Mouse (Mus musculus) right cerebral cortex, postnatal 4 days (tissue): Measurements from ENCODE around the gene B130006D01Rik.

Experiments
- DNase-seq: peaks from one replicate; pipeline ENCODE4 v3.0.0-alpha.2; 2022

The B130006D01Rik gene

GRCm38 (mm10) chr11:95723287-95723686 lies at the start of gene B130006D01Rik:
Gene B130006D01Rik, plus strand, starts transcription at chr11:95723587.
- DNase-seq: no peak

GRCm38 (mm10) chr11:95675498-95675897 lies 47.9 kb upstream of the B130006D01Rik start:
- no peak for DNase-seq

- DNase-seq: peak; percentile 76
Observed at GRCm38 (mm10) chr11:95676307-95676706, 47.1 kb upstream of the B130006D01Rik start.

DNA sequence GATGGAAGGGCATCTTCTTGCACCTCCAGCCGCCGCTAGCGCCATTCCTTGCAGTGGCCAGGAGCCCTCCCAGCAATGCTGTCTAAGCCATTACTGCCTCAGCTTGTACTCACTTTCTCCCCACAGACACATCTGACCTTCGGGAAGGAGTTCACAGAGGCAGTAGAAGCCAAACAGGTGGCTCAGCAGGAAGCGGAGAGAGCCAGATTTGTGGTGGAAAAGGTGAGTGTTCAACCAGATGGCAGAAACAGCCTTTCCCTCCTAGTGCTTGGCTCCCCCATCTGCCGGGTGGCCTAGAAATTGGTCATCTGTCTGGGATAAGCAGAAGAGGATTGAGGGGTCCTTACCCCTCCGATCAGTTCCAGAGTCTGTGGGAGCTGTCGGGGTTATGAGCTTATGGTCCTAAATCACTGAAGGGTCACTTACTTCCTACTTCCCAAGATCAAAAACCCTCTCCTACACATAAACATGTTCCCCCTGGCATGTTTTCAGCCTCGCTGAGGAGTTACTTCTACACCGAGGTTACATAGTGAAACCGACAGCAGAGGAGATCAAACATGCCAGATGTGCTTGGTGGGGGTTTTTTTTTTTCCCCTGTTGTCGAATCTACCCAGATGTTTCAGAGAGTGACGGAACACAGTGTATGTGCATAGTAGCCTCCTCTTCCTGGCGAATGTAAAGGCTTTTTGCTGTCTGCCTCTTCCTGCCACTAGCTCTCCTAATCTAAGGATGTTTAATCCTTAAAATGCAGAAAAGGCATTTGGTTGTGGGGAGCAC lies 45.3 kb upstream of the B130006D01Rik start:
- DNase-seq: no peak

DNA sequence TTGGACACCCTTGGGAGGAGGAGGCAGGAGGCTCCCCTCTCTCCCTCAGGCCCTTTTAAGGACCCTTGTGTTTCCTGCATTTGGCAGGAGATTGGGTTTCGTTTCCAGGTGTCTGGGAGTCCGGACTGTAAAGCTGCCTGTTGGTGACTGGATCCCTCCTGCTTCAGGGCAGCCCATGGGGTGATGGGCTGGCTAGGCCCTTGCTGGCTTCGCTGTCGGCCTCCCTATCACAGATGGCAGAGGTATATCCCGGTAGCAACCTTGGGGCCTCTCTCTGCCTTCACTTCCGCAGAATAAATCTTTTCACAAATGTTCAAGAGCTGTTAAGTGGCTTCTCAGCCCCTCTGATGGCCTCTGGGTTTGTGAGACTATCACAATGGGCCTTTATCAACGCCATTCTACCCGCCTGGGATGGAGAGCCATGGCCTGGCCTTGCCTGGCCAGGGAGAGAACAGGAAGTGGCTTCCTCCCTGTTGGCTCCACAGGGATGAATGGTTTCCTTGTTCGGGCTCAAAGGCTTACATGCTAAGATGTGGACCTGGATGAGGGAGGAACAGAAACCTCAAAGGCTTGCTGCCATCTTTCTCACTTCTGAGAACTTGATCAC lies 41.3 kb upstream of the B130006D01Rik start:
- no peak for DNase-seq

GRCm38 (mm10) chr11:95682946-95683345 lies 40.4 kb upstream of the B130006D01Rik start:
- no peak for DNase-seq

- peak; percentile 63 for DNase-seq
Observed at GRCm38 (mm10) chr11:95686031-95686430, 37.4 kb upstream of the B130006D01Rik start.

- DNase-seq: no peak
Observed at GRCm38 (mm10) chr11:95687084-95687656, 36.2 kb upstream of the B130006D01Rik start.

DNA sequence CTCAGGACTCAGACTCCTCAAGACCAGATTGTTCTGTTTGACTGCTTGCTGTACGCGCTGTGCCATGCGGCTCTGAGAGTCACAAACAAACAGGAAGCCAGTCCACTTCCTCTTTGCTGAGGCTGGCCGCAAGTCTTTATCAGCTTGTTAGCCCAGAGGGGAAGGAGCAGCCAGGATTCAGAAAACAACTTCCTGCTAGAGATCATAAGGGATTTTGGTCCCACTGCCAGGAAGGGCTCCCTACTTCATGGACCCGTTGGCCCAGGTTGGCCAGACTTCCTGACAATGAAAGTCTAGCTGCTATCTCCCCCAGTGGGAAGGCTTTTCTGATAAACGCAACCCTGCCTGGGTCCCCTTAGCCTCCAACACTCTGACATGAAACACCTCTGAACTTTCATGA lies 34.9 kb upstream of the B130006D01Rik start:
- DNase-seq: no peak

DNA sequence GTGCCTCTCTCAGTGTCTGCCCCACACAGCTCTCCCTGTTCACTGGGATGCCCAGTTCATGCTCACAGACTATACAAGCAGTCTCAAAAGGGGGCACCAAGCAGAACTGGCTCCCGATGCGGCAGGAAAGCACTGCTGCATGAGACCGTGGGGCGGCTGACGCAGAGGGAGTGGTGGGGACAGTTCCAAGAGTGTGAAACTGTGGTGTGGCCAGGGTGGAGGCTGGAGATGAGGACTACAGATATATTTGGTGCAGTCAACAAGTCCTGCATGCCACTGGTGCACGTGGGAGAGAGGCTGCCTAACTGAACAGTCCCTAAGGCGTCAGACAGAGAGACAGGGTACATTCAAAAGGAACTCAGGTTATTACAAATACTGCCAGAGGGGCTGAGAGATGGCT lies 34.4 kb upstream of the B130006D01Rik start:
- no peak for DNase-seq

DNA sequence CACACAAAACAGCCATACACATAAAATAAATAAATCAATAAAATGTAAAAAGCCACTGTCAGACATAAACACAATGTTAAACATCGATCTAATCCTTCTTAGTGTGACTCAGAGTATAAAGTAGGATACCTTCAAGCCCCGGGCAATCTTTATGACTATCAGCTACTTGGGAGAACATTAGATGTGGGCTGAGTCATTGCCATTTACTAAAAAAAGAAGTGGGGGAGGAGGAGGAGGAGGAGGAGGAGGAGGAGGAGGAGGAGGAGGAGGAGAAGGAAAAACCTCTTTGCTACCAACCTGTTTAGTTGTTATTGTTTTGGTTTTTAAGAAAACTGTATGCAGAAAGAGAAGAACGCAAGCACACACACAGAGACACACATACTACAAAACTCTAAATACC lies 33.8 kb upstream of the B130006D01Rik start:
- DNase-seq: no peak

DNA sequence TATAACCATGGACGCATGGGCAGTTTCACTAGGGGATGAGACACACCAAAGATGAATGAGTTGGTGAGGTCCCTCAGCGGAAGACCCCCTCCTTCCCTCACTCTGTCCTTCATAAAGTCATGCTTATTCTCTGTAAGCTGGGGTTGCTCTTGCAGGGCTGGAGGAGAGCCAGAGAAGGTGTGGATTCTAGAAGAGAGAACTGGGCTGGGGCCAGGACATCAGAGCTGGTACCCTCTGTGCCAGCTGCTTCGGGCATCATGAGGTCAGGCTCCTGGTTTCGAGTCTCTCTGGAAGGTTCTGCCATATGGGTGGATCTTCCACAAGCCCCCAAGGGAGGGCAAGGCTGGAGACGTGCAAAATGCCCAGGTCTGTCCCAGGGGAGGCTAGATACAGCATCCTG lies 24.8 kb upstream of the B130006D01Rik start:
- DNase-seq: no peak

- no peak for DNase-seq
Observed at GRCm38 (mm10) chr11:95700778-95701739, 22.3 kb upstream of the B130006D01Rik start.

DNA sequence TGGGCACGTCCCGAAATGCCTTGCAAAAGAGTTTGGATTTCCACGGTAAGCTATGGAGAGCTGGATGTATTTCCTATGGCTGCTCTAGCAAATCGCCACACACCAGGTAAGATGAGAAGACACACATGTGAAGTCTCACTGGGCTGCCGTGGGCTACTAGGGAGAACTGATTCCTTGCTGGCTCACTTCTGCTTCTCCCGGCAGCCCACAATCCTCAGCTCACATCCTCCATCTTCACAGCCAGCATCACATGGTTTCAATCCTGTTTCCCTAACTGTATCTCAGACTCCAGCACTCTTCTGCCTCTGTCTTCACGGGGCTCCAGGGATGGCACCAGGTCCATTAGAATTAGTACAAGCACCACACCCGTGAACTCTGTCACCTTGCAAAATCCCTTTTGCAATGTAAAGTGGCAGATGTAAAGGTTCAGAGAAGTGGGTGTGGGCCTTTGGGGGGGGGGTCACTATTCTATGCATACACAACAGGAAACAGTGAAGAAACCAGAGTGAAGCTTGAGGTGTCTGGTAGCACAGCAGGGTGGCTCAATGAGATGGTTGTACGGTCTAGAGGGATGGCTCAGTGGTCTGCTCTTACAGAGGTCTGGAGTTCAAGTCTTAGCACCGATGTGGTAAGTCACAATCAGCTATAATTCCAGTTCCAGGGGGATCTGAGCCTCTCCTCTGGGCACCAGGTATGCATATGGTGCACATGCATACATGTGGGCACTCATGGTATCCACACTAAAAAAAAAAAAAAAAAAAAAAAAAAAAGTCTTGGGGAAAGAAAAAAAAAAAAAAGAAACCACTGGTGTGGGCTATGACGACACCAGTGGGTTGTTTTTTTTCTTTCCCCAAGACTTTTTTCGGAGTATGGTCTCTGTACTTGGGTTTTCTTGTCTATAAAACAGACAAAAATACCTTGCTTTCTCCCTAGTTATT lies 19.1 kb upstream of the B130006D01Rik start:
- DNase-seq: no peak

- no peak for DNase-seq
Observed at GRCm38 (mm10) chr11:95704970-95705330, 18.4 kb upstream of the B130006D01Rik start.

DNA sequence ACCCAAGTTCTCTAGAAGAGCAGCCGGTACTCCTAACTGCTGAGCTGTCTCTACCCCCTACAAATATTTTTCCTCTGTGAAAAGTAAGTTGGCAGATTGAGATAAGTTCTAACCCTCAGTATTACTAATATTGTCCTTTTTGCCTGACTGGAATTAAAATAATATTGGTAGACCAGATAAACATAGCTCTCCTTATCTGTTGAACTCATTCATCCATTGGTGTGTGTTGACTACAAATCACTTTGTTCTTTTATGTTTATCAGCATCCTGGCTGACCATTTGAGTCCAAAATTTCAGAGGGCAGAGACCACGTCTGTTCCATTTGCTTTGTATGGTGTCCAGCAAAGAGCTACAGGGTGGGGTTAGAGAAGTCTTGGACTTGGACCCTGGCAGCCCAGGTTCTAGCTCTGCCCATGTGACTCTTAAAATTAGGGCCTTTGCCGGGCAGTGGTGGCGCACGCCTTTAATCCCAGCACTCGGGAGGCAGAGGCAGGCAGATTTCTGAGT lies 13.8 kb upstream of the B130006D01Rik start:
- DNase-seq: no peak

DNA sequence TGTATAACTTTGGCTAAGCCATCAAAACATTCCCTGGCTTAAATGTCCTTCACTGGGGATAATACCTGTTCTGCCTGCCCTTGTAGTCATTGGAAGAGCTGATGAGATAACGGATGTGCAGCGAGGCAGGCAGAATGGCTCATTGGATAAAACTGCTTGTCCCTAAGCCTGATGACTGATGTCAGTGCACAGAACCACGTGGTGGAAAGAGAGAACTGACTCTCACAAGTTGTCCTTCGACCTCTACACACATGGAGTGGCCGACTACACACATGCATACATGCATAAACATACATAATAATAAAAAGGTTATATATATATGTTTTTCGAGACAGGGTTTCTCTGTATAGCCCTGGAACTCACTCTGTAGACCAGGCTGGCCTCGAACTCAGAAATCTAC lies 12.9 kb upstream of the B130006D01Rik start:
- no peak for DNase-seq

GRCm38 (mm10) chr11:95712085-95712562 lies 11.3 kb upstream of the B130006D01Rik start:
- no peak for DNase-seq

- peak; percentile 80 for DNase-seq
Observed at GRCm38 (mm10) chr11:95712563-95713224, 10.7 kb upstream of the B130006D01Rik start, which contains the start of gene Zfp652. Gene Zfp652, plus strand, starts transcription at chr11:95712673.

GRCm38 (mm10) chr11:95713225-95713810 lies 10.1 kb upstream of the B130006D01Rik start:
- DNase-seq: peak; percentile 48
